Mouse (Mus musculus) cerebellum, adult 2 months (tissue): ENCODE measurements at regions not wholly inside any gene's neighbourhood (a gene's known extent, or its start where the extent isn't known, plus 50 kb on each side); places are given as distances from the start of the nearest gene placed in this dataset.

Source experiments
- CTCF ChIP-seq: fragments of 200-500 bp; IDR thresholded peaks from 2 replicates; pipeline ENCODE4 v1.5.1; 2011; ENCODE audit warnings: low read depth, mild to moderate bottlenecking, control low read depth, low read length, moderate library complexity, borderline replicate concordance; ENCODE audit not compliant: insufficient read depth
- POLR2A ChIP-seq: fragments of 200-500 bp; IDR thresholded peaks from 2 replicates; pipeline ENCODE4 v1.6.1; 2011; ENCODE audit warnings: low read length, control low read depth, borderline replicate concordance; ENCODE audit not compliant: insufficient read depth

DNA sequence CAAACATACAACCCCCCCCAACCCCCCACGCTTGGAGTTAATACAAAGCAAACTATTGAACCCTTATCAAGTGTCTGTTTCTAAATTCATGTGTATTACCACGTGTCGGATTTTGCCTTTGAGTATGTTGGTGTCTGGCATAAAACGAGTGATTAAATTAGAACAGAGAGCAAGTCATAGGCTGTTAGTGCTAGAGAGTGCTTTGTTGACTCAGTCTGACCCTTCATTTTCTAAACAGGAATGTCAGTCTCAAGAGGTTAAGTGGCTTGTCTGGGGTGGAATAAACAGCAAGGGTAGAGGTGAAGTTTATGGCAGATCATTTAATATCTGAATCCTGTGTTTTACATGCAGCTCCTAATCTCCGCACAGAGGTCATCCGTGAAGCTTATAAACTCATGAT is 104.1 kb downstream of the Uchl5 start:
- TF ChIP-seq CTCF (no peak), POLR2A (no peak)
